Mouse (Mus musculus): ENCODE measurements at regions not wholly inside any gene's neighbourhood (a gene's known extent, or its start where the extent isn't known, plus 50 kb on each side); places are given as distances from the start of the nearest gene placed in this dataset.

GRCm38 (mm10) chr14:33797551-33798303 is 125.7 kb upstream of the Gdf10 start:
- TF ChIP-seq CTCF (IDR thresholded peaks at IDR 0.05; ENCODE audit: low read depth, low read length) (no peak), GATA1 (IDR thresholded peaks at IDR 0.05; ENCODE audit: borderline replicate concordance, low read length) (no peak), POLR2AphosphoS5 (IDR thresholded peaks at IDR 0.05; ENCODE audit: insufficient replicate concordance, low read depth, low read length) (no peak), GATA2 (IDR thresholded peaks at IDR 0.05; ENCODE audit: borderline replicate concordance, low read depth, low read length) (no peak)

All from G1E (cell line).